Mouse (Mus musculus) CH12.LX (cell line): ENCODE data around the gene Ccdc157. TPM values are rescaled to one million over a fixed set of nuclear protein-coding genes. Genes with fewer than 3 reads are reported as not detected.
A peak's percentile ranks its signal among the peaks of the same experiment; 100 is the strongest.

Source experiments
- DNase-seq: peaks from one replicate; pipeline ENCODE4 v3.0.0-alpha.2; 2013; ENCODE audit errors: extremely low read depth
- H3K27ac ChIP-seq: 2 replicates; pipeline ENCODE4 v1.5.1; 2012; ENCODE audit warnings: low read depth, mild to moderate bottlenecking, control low read depth, moderate library complexity; ENCODE audit not compliant: insufficient read depth
- H3K27me3 ChIP-seq: replicated peaks from 2 replicates; pipeline ENCODE3; 2012; ENCODE audit warnings: inconsistent platforms
- H3K36me3 ChIP-seq, 2 experiments: replicated peaks in 1 of 2; 2 replicates each; pipeline versions ENCODE3 to v1.6.1; 2012; ENCODE audit warnings: inconsistent platforms in 1 of 2, low read length in 1 of 2, mild to moderate bottlenecking in 1 of 2, mixed read lengths in 1 of 2, moderate library complexity in 1 of 2; ENCODE audit not compliant: control insufficient read depth in 1 of 2, insufficient read depth in 1 of 2
- H3K4me1 ChIP-seq, 2 experiments: 2 replicates each; pipeline ENCODE4 v1.6.1; 2012; ENCODE audit warnings: inconsistent platforms in 1 of 2, moderate library complexity in 1 of 2; ENCODE audit not compliant: insufficient read depth in 2 of 2, control insufficient read depth in 1 of 2
- H3K4me2 ChIP-seq: 2 replicates; pipeline ENCODE4 v1.6.1; 2012; ENCODE audit warnings: low read depth, mild to moderate bottlenecking, control low read depth; ENCODE audit not compliant: poor library complexity, insufficient read depth, severe bottlenecking
- H3K4me3 ChIP-seq, 3 experiments: fragments of 150-350 bp in 1 of 3; sonication (generic) in 1 of 3; replicated peaks in 1 of 3; 2 replicates each; pipeline versions ENCODE3 to v1.5.1; 2011 to 2012; ENCODE audit warnings: low read depth in 2 of 3, low read length in 2 of 3, mild to moderate bottlenecking in 2 of 3, moderate library complexity in 2 of 3, control low read depth in 1 of 3, improper control_type of control experiment in 1 of 3, inconsistent platforms in 1 of 3, mixed read lengths in 1 of 3; ENCODE audit not compliant: poor library complexity in 1 of 3
- H3K79me2 ChIP-seq: replicated peaks from 2 replicates; pipeline ENCODE4 v1.6.1; 2012; ENCODE audit warnings: mild to moderate bottlenecking, moderate library complexity; ENCODE audit not compliant: control insufficient read depth, poor library complexity, insufficient read depth, severe bottlenecking; ENCODE audit errors: extremely low read depth
- H3K9ac ChIP-seq: 2 replicates; pipeline ENCODE4 v1.6.1; 2012; ENCODE audit warnings: low read depth, mild to moderate bottlenecking, control low read depth, moderate library complexity; ENCODE audit not compliant: insufficient read depth
- H3K9me3 ChIP-seq: replicated peaks from 2 replicates; pipeline ENCODE3; 2012; ENCODE audit warnings: low read length, inconsistent platforms, mixed read lengths
- BHLHE40 ChIP-seq: IDR thresholded peaks from 2 replicates; pipeline ENCODE4 v1.6.1; 2011; ENCODE audit warnings: mild to moderate bottlenecking, low read depth, low read length, improper control_type of control experiment
- CHD2 ChIP-seq: IDR thresholded peaks from 2 replicates; pipeline ENCODE4 v1.6.1; 2011; ENCODE audit warnings: low read length, improper control_type of control experiment
- CTCF ChIP-seq, 2 experiments: IDR thresholded peaks in 1 of 2; conservative IDR thresholded peaks in 1 of 2; 2 replicates each; pipeline ENCODE4 v1.5.1; 2011 to 2012; ENCODE audit warnings: low read depth in 2 of 2, low read length in 2 of 2, improper control_type of control experiment in 1 of 2, inconsistent platforms in 1 of 2, mild to moderate bottlenecking in 1 of 2, moderate library complexity in 1 of 2
- E2F4 ChIP-seq: IDR thresholded peaks from 2 replicates; pipeline ENCODE4 v1.6.1; 2011; ENCODE audit warnings: low read depth, low read length, improper control_type of control experiment; ENCODE audit not compliant: insufficient replicate concordance
- ELF1 ChIP-seq: IDR thresholded peaks from 2 replicates; pipeline ENCODE4 v1.6.1; 2014; ENCODE audit warnings: low read depth, mild to moderate bottlenecking, inconsistent platforms, low read length, improper control_type of control experiment
- EP300 ChIP-seq: IDR thresholded peaks from 2 replicates; pipeline ENCODE4 v1.6.1; 2011; ENCODE audit warnings: low read length, improper control_type of control experiment
- HCFC1 ChIP-seq: IDR thresholded peaks from 2 replicates; pipeline ENCODE4 v1.6.1; 2012; ENCODE audit warnings: low read depth, mild to moderate bottlenecking, inconsistent platforms, low read length, improper control_type of control experiment
- JUND ChIP-seq: conservative IDR thresholded peaks from 2 replicates; pipeline ENCODE4 v1.6.1; 2011; ENCODE audit warnings: low read depth, low read length, improper control_type of control experiment
- KAT2A ChIP-seq: IDR thresholded peaks from 2 replicates; pipeline ENCODE4 v1.6.1; 2012; ENCODE audit warnings: low read length, improper control_type of control experiment, inconsistent platforms; ENCODE audit not compliant: insufficient replicate concordance
- MAFK ChIP-seq: IDR thresholded peaks from 2 replicates; pipeline ENCODE4 v1.6.1; 2011; ENCODE audit warnings: low read length, improper control_type of control experiment; ENCODE audit not compliant: insufficient replicate concordance
- MAX ChIP-seq: IDR thresholded peaks from 2 replicates; pipeline ENCODE4 v1.6.1; 2011; ENCODE audit warnings: low read length, improper control_type of control experiment
- MYC ChIP-seq: IDR thresholded peaks from 2 replicates; pipeline ENCODE4 v1.6.1; 2011; ENCODE audit warnings: low read depth, mild to moderate bottlenecking, improper control_type of control experiment, low read length
- PAX5 ChIP-seq: IDR thresholded peaks from 2 replicates; pipeline ENCODE4 v1.6.1; 2012; ENCODE audit warnings: low read length, inconsistent platforms, mixed read lengths
- POLR2AphosphoS2 ChIP-seq: IDR thresholded peaks from 2 replicates; pipeline ENCODE4 v1.6.1; 2011; ENCODE audit warnings: low read depth, low read length, improper control_type of control experiment
- RAD21 ChIP-seq: IDR thresholded peaks from 2 replicates; pipeline ENCODE4 v1.6.1; 2011; ENCODE audit warnings: low read depth, mild to moderate bottlenecking, low read length, improper control_type of control experiment, moderate library complexity
- SIN3A ChIP-seq: IDR thresholded peaks from 2 replicates; pipeline ENCODE4 v1.6.1; 2012; ENCODE audit warnings: low read length, improper control_type of control experiment, inconsistent platforms
- SMC3 ChIP-seq: IDR thresholded peaks from 2 replicates; pipeline ENCODE4 v1.6.1; 2011; ENCODE audit warnings: low read depth, low read length, improper control_type of control experiment
- TBP ChIP-seq: conservative IDR thresholded peaks from 2 replicates; pipeline ENCODE4 v1.6.1; 2011; ENCODE audit warnings: low read depth, low read length, improper control_type of control experiment
- USF1 ChIP-seq: IDR thresholded peaks from 2 replicates; pipeline ENCODE4 v1.6.1; 2014; ENCODE audit warnings: low read depth, mild to moderate bottlenecking, inconsistent platforms, low read length, improper control_type of control experiment
- ZC3H11A ChIP-seq: IDR thresholded peaks from 2 replicates; pipeline ENCODE4 v1.6.1; 2012; ENCODE audit warnings: low read depth, mild to moderate bottlenecking, inconsistent platforms, low read length, improper control_type of control experiment
- ZNF384 ChIP-seq: IDR thresholded peaks from 2 replicates; pipeline ENCODE4 v1.6.1; 2012; ENCODE audit warnings: low read depth, low read length, improper control_type of control experiment, inconsistent platforms
- dilution Hi-C: fragments of 300-500 bp; cut with MboI; formaldehyde crosslinking; loops from 2 replicates; pipeline ENCODE4 v1.14.3; 2020; ENCODE audit warnings: low sequenced_read_pairs; ENCODE audit not compliant: extremely low pct_unique_long_range_greater_than_20kb, extremely low pct_ligation_motif_present
- in situ Hi-C: fragments of 300-500 bp; cut with MboI; formaldehyde crosslinking; loops from 3 replicates; pipeline ENCODE4 v1.14.3; 2019; ENCODE audit warnings: low sequenced_read_pairs, low pct_ligation_motif_present, low pct_unique_long_range_greater_than_20kb, mixed read lengths
- polyA plus RNA-seq: library from polyadenylated mRNA; unstranded; fragments of >175 nt; gene quantifications from 2 replicates; pipeline ENCODE4 v1.2.1, GENCODE M21; 2012; ENCODE audit warnings: low read depth; ENCODE audit not compliant: insufficient read length
- total RNA-seq, 2 experiments: library from RNA; depleted of rRNA; stranded (reverse); fragments of 300-350 nt in 1 of 2; fragments of >200 nt in 1 of 2; gene quantifications; 2 replicates each; pipeline ENCODE4 v1.2.3; 2012 to 2014

Gene Ccdc157
- total and polyA plus RNA-seq, 3 experiments, result 2.3 to 4.4 (median 4.0) TPM

GRCm38 (mm10) chr11:4195597-4196031 lies 35.5 kb upstream of the Ccdc157 start (continued):
- TF ChIP-seq USF1 (peak; percentile 8; the same call in 1 of the 2 replicates), SMC3 (no peak; the same call in none of the 2 replicates), ZC3H11A (no peak), CTCF (conservative IDR thresholded peaks at IDR 0.05 in 1 of 2, IDR thresholded peaks at IDR 0.05 in 1 of 2; ENCODE audit: low read depth in 2 of 2, low read length in 2 of 2) (no peak), HCFC1 (no peak; the same call in 1 of the 2 replicates), PAX5 (no peak), MAFK (peak; percentile 64), POLR2AphosphoS2 (0 out of 2 replicates have a peak, but pooled peaks have one; percentile 42)

- Histone ChIP-seq H3K27ac (no peak overlapping the region), H3K27me3 (no peaks in the 10 kb centered on the region), H3K36me3 (peaks cover 0 to 41% of the 10 kb centered on the region in 2 experiments), H3K4me3 (no peak overlapping the region), H3K9me3 (no peaks in the 10 kb centered on the region), H3K9ac (no peak overlapping the region), H3K4me2 (no peak overlapping the region), H3K79me2 (peaks cover 15% of the 10 kb centered on the region), H3K4me1 (peaks cover 41 to 96% of the 10 kb centered on the region in 2 experiments)
- in situ Hi-C loops (no loop called here), dilution Hi-C loops (no loop called here)
- TF ChIP-seq CTCF (conservative IDR thresholded peaks at IDR 0.05 in 1 of 2, IDR thresholded peaks at IDR 0.05 in 1 of 2; ENCODE audit: low read depth in 2 of 2, low read length in 2 of 2), result no peak
- TF ChIP-seq CHD2, result no peak
- TF ChIP-seq SMC3, result no peak
- no peak for TF ChIP-seq ZNF384
- no peak for TF ChIP-seq ELF1
- no peak for TF ChIP-seq USF1
- no peak for TF ChIP-seq SIN3A
- no peak for TF ChIP-seq KAT2A
- no peak for TF ChIP-seq E2F4
- no peak for TF ChIP-seq RAD21
- TF ChIP-seq EP300, result no peak
- TF ChIP-seq MYC, result no peak
- TF ChIP-seq BHLHE40, result no peak
- no peak for TF ChIP-seq ZC3H11A
- no peak for TF ChIP-seq JUND
- TF ChIP-seq MAFK, result no peak
- no peak for DNase-seq
These were observed 33.3 kb upstream of the Ccdc157 start for GRCm38 (mm10) chr11:4193420-4193819.

GRCm38 (mm10) chr11:4192757-4193156 lies 32.7 kb upstream of the Ccdc157 start:
- peaks cover 0 to 41% of the 10 kb centered on the region in 2 experiments for H3K36me3 ChIP-seq
- no peaks in the 10 kb centered on the region for H3K9me3 ChIP-seq
- H3K4me3 ChIP-seq, result no peak overlapping the region
- no peak for TF ChIP-seq USF1
- no peak for TF ChIP-seq SIN3A
- no peak for TF ChIP-seq E2F4
- no peak for TF ChIP-seq TBP
- no peak for TF ChIP-seq MAX
- H3K4me1 ChIP-seq, result peaks cover 36 to 96% of the 10 kb centered on the region in 2 experiments
- dilution Hi-C loops (no loop called here), in situ Hi-C loops (no loop called here)
- DNase-seq, result no peak
- H3K79me2 ChIP-seq, result peaks cover 20% of the 10 kb centered on the region
- no peaks in the 10 kb centered on the region for H3K27me3 ChIP-seq
- H3K27ac ChIP-seq, result no peak overlapping the region
- no peak overlapping the region for H3K4me2 ChIP-seq
- H3K9ac ChIP-seq, result no peak overlapping the region
